Mouse (Mus musculus) lung, postnatal 0 days (tissue): ENCODE results near the gene Tagap1.
"Not testable (repeated sequence)": the region's sequence is repeated elsewhere in the genome, so short reads cannot be mapped to it uniquely, and the experiment has no call there.

Source experiments
- CTCF ChIP-seq: IDR thresholded peaks from 2 replicates; pipeline ENCODE4 v1.5.1; 2016; ENCODE audit warnings: antibody characterized with exemption, mild to moderate bottlenecking
- EP300 ChIP-seq: IDR thresholded peaks from 2 replicates; pipeline ENCODE4 v1.6.1; 2016; ENCODE audit warnings: antibody characterized with exemption, mild to moderate bottlenecking, control low read depth

- TF ChIP-seq EP300, CTCF: not testable (repeated sequence)
These were observed 13.3 kb downstream of the Tagap1 start for GRCm38 (mm10) chr17:6947637-6947983.
